Mouse (Mus musculus) colon, adult 2 months (tissue): ENCODE results near the gene Timm17a. TPM values are rescaled to one million over a fixed set of nuclear protein-coding genes. Genes with fewer than 3 reads are reported as not detected.

Source experiments
- polyA plus RNA-seq: library from polyadenylated mRNA; depleted of rRNA; stranded (reverse); fragments of >200 nt; gene quantifications from 2 replicates; pipeline ENCODE4 v1.2.3, GENCODE M21; 2012; rRNA removed

Timm17a gene
- polyA plus RNA-seq, result 30.6 and 33.9 TPM in 2 replicates

DNA sequence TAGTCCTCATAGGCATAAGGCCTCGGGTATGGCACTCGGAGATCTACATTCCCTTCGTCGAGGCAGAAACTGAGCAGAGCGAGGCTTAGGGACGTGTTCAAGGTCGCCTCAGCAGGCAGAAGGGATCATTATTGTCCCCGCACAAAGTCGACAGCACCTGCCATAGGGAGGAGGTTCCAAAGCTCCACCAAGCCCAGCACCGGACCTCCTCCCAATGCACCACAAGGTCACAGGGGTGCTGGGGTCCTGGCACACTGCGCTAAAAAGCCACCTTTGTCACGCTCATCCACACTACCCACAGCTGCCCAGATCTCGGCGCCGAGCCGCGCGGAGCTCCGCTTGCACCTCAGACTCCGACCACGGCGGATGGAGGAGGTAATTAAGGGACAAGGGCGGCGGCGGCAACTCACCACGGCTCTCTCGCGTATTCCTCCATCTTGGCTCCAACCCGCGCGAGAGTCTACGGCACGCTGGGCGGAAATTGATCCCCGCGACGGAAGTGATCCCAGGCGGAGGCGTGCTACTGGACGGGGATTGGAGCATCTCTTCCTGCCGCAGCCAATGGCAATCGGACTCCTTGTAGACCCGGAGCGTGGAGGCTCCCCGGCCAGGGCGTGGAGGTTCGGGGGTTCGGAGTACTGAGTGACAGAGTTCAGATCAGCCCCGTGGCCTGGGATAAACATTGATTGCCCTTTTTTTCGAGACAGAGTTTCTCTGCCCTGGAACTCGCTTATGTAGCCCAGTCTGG lies at the start of gene Timm17a:
Gene Timm17a, minus strand, starts transcription at position 495 of the 748 bp plus-strand sequence.

DNA sequence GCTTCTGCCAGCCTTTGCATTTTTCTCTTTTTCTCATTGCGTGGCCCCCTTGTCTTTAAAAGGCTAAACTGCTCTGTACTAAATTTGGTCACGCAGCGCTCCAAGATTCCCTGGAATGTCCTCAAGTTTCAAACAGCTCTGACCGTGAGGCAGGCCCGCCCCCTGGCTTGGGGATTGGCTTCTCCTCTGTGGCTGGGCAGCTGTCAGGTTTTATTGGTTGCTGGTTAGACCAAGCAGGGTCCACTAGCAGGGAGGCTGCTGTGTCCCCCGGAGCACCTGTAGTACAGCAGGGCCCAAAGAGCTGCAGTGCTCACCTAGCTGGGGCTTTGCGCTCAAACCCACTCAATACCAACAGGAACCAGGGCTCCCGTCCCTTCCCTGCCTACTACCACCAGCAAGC lies 11.0 kb upstream of the Timm17a start, which contains the start of gene Lmod1:
Gene Lmod1, plus strand, starts transcription at position 237 of the 400 bp plus-strand sequence.

GRCm38 (mm10) chr1:135283826-135284291 lies 29.7 kb downstream of the Timm17a start, which contains the start of gene Rnpep:
TSS of gene Rnpep (minus strand) at chr1:135284084.

GRCm38 (mm10) chr1:135258380-135259127 lies 55.0 kb downstream of the Timm17a start, which contains the start of gene Elf3:
TSS of gene Elf3 (minus strand) at chr1:135258568.

Other genes with a start within 250 kb of the Timm17a start
- gene Lgr6, start 208.5 kb downstream of the Timm17a start, polyA plus RNA-seq, result 0.07 and 0.10 TPM in 2 replicates
- 3.4 and 3.8 TPM in 2 replicates for gene Ptpn7, start 181.1 kb downstream of the Timm17a start, polyA plus RNA-seq
- 42.2 and 63.1 TPM in 2 replicates for gene Arl8a, start 167.0 kb downstream of the Timm17a start, polyA plus RNA-seq
- 8.8 and 11.3 TPM in 2 replicates for gene Gpr37l1, start 146.1 kb downstream of the Timm17a start, polyA plus RNA-seq
- 422 and 474 TPM in 2 replicates for gene Elf3, start 55.2 kb downstream of the Timm17a start, polyA plus RNA-seq
- gene Rnpep, start 29.7 kb downstream of the Timm17a start, polyA plus RNA-seq, result 47.8 and 50.5 TPM in 2 replicates
- gene Lmod1, start 11.0 kb upstream of the Timm17a start, polyA plus RNA-seq, result 33.4 and 36.6 TPM in 2 replicates
- gene Shisa4, start 61.5 kb upstream of the Timm17a start, polyA plus RNA-seq, result 11.5 and 15.1 TPM in 2 replicates
- gene Ipo9, start 116.7 kb upstream of the Timm17a start, polyA plus RNA-seq, result 34.8 and 40.8 TPM in 2 replicates